Mouse (Mus musculus): ENCODE data around the gene Grap2. TPM values are rescaled to one million over a fixed set of nuclear protein-coding genes. Genes with fewer than 3 reads are reported as not detected.

Grap2 gene
- total and polyA plus RNA-seq, 2 experiments: 0.46 to 0.66 TPM

DNA sequence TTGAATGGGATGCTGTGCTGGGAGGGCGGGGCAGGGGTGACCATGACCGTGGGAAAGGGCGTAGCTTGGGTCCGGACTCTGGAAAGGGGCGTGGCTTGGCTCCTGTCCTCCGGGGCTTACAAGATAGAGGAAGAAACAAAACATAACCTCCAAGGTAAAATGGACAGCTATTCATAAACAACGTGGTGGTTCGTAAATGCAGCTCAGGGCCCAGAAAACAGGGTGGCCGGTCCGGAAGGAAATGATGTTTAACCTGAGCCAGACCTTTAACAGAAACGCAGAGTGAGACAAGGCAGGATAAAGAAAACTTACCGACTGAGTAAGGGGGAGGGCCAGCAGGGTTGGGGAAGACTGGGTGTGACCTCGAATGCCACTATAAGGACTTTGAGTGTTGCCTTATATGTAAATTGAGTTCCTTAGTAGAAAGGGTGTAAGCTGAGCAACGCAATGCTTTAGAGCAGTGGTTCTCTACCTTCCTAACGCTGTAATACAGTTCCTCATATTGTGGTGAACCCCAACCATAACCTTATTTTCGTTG, 26.9 kb downstream of the Grap2 start:
- H3K27ac ChIP-seq (replicated peaks; ENCODE audit: insufficient read depth, low read depth, low read length): no peak overlapping the region
- no peak overlapping the region for H3K9ac ChIP-seq (ENCODE audit: low read depth, low read length)
- no peaks in the 10 kb centered on the region for H3K36me3 ChIP-seq (ENCODE audit: control insufficient read depth, insufficient read depth, low read length)
- H3K27me3 ChIP-seq (ENCODE audit: control insufficient read depth, insufficient read depth, low read length): no peaks in the 10 kb centered on the region
- H3K4me3 ChIP-seq (ENCODE audit: insufficient read depth, low read depth, low read length): no peak overlapping the region
- TF ChIP-seq CTCF (IDR thresholded peaks at IDR 0.05; ENCODE audit: low read depth, low read length) (no peak), POLR2A (IDR thresholded peaks at IDR 0.05; ENCODE audit: extremely low read depth, insufficient read depth, low read length) (no peak)
- no peaks in the 10 kb centered on the region for H3K79me2 ChIP-seq (ENCODE audit: control insufficient read depth, insufficient read depth, low read length)
- peak; percentile 15 for DNase-seq (ENCODE audit: extremely low read depth, low read depth, low spot score)
- H3K4me1 ChIP-seq (ENCODE audit: control insufficient read depth, insufficient read depth, low read length): no peaks in the 10 kb centered on the region
- 36% methylated on average over 16 of the region's 16 CpGs for WGBS

DNA sequence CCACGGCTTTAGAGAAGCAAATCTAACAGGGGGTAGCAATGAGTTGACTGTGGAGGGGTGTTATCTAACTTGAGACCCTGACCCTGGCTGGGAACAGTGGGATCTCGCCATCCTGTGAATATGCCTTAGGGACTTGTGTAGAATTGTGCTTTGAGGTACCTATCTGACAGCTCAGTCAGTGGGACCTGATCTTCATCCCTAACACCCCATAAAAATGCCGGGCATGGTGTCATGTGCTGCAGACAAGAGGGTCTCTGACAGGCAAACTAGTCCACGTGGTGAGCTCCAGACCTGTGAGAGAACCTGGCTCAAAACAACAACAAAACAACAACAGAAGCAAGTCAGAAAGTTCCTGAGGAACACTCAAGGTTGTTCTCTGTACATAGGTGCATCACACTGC, 27.4 kb downstream of the Grap2 start:
- no peaks in the 10 kb centered on the region for H3K27me3 ChIP-seq (ENCODE audit: control insufficient read depth, insufficient read depth, low read length)
- no peak overlapping the region for H3K27ac ChIP-seq (replicated peaks; ENCODE audit: insufficient read depth, low read depth, low read length)
- TF ChIP-seq CTCF (IDR thresholded peaks at IDR 0.05; ENCODE audit: low read depth, low read length) (no peak), POLR2A (IDR thresholded peaks at IDR 0.05; ENCODE audit: extremely low read depth, insufficient read depth, low read length) (no peak)
- H3K79me2 ChIP-seq (ENCODE audit: control insufficient read depth, insufficient read depth, low read length): no peaks in the 10 kb centered on the region
- 83% methylated on average over 4 of the region's 4 CpGs for WGBS
- DNase-seq (ENCODE audit: extremely low read depth, low read depth, low spot score): no peak
- no peaks in the 10 kb centered on the region for H3K36me3 ChIP-seq (ENCODE audit: control insufficient read depth, insufficient read depth, low read length)
- H3K4me1 ChIP-seq (ENCODE audit: control insufficient read depth, insufficient read depth, low read length): no peaks in the 10 kb centered on the region
- no peak overlapping the region for H3K4me3 ChIP-seq (ENCODE audit: insufficient read depth, low read depth, low read length)
- no peak overlapping the region for H3K9ac ChIP-seq (ENCODE audit: low read depth, low read length)

DNA sequence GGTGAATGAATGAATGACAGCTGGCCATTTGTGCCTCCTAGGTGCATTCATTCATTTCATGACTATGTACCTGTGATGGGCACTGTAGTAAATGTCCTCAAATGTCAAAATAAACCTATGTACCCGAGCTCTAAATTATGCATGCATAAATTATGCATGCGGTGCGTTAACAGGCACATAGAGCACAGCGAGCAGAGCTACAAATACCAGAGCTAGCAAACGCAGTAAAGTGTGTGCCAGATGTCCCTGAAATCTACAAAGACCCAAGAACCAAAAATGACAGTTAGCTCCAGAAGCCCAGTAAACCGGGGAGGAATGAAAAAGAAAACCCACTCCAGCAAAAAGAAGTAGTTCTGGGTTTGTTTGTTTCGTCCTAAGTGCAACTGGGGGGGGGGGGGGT, 29.1 kb downstream of the Grap2 start:
- Histone ChIP-seq H3K79me2 (ENCODE audit: control insufficient read depth, insufficient read depth, low read length) (no peaks in the 10 kb centered on the region), H3K36me3 (ENCODE audit: control insufficient read depth, insufficient read depth, low read length) (no peaks in the 10 kb centered on the region), H3K27ac (replicated peaks; ENCODE audit: insufficient read depth, low read depth, low read length) (no peak overlapping the region), H3K9ac (ENCODE audit: low read depth, low read length) (no peak overlapping the region), H3K4me1 (ENCODE audit: control insufficient read depth, insufficient read depth, low read length) (no peaks in the 10 kb centered on the region), H3K4me3 (ENCODE audit: insufficient read depth, low read depth, low read length) (no peak overlapping the region), H3K27me3 (ENCODE audit: control insufficient read depth, insufficient read depth, low read length) (no peaks in the 10 kb centered on the region)
- TF ChIP-seq POLR2A (IDR thresholded peaks at IDR 0.05; ENCODE audit: extremely low read depth, insufficient read depth, low read length) (no peak), CTCF (IDR thresholded peaks at IDR 0.05; ENCODE audit: low read depth, low read length) (no peak)
- 73% methylated on average over 7 of the region's 7 CpGs for WGBS
- no peak for DNase-seq (ENCODE audit: extremely low read depth, low read depth, low spot score)

DNA sequence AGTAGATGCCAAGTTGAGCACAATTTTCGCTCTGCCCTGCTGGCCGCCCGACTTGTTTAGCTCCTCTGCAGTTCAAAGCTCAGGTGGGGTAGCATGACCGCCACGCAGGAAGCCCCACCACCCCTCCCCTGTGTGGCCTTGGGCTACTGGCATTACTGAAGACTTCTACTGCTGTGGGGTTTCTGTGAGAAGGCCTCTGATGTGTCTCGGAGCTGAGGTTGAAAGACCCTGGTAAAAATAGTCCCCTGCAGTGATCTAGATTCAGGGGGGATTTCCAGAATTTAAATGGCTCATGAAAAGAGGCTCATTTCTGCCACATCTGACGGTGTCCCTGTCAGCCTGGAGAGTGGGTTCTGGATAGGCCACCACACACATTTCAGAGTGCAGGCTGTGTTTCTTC, 30.1 kb downstream of the Grap2 start:
- no peak for DNase-seq (ENCODE audit: extremely low read depth, low read depth, low spot score)
- 87% methylated on average over 7 of the region's 7 CpGs for WGBS

DNA sequence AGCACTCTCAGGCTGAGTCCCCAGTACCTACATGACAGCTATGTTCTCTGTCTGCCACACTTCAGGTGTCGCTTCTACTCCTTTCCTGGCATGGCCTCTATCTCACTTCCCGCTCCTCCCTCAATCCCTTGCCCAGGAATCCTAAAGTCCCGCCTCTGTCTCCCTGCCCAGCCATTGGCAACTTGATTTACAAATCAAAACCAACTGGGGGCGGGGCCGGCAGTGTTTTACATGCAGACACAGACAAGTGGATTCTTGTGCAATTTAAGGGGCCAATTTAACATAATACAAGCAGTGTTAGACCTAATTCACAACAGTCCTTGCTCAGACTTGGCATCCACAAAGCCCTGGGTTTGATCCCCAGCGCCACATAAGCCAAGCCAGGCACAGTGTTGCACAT, 31.6 kb downstream of the Grap2 start:
- Histone ChIP-seq H3K4me1 (ENCODE audit: control insufficient read depth, insufficient read depth, low read length) (no peaks in the 10 kb centered on the region), H3K4me3 (ENCODE audit: insufficient read depth, low read depth, low read length) (no peak overlapping the region), H3K27me3 (ENCODE audit: control insufficient read depth, insufficient read depth, low read length) (no peaks in the 10 kb centered on the region), H3K36me3 (ENCODE audit: control insufficient read depth, insufficient read depth, low read length) (no peaks in the 10 kb centered on the region), H3K27ac (replicated peaks; ENCODE audit: insufficient read depth, low read depth, low read length) (no peak overlapping the region), H3K79me2 (ENCODE audit: control insufficient read depth, insufficient read depth, low read length) (no peaks in the 10 kb centered on the region), H3K9ac (ENCODE audit: low read depth, low read length) (no peak overlapping the region)
- WGBS: 80% methylated on average over 6 of the region's 6 CpGs
- TF ChIP-seq CTCF (IDR thresholded peaks at IDR 0.05; ENCODE audit: low read depth, low read length): no peak
- no peak for TF ChIP-seq POLR2A (IDR thresholded peaks at IDR 0.05; ENCODE audit: extremely low read depth, insufficient read depth, low read length)
- DNase-seq (ENCODE audit: extremely low read depth, low read depth, low spot score): no peak

More for the DNA sequence above, 30.1 kb downstream of the Grap2 start:
- Histone ChIP-seq H3K27me3 (ENCODE audit: control insufficient read depth, insufficient read depth, low read length) (no peaks in the 10 kb centered on the region), H3K79me2 (ENCODE audit: control insufficient read depth, insufficient read depth, low read length) (no peaks in the 10 kb centered on the region), H3K36me3 (ENCODE audit: control insufficient read depth, insufficient read depth, low read length) (no peaks in the 10 kb centered on the region), H3K9ac (ENCODE audit: low read depth, low read length) (no peak overlapping the region), H3K27ac (replicated peaks; ENCODE audit: insufficient read depth, low read depth, low read length) (no peak overlapping the region), H3K4me1 (ENCODE audit: control insufficient read depth, insufficient read depth, low read length) (no peaks in the 10 kb centered on the region), H3K4me3 (ENCODE audit: insufficient read depth, low read depth, low read length) (no peak overlapping the region)
- TF ChIP-seq POLR2A (IDR thresholded peaks at IDR 0.05; ENCODE audit: extremely low read depth, insufficient read depth, low read length) (no peak), CTCF (IDR thresholded peaks at IDR 0.05; ENCODE audit: low read depth, low read length) (no peak)

DNA sequence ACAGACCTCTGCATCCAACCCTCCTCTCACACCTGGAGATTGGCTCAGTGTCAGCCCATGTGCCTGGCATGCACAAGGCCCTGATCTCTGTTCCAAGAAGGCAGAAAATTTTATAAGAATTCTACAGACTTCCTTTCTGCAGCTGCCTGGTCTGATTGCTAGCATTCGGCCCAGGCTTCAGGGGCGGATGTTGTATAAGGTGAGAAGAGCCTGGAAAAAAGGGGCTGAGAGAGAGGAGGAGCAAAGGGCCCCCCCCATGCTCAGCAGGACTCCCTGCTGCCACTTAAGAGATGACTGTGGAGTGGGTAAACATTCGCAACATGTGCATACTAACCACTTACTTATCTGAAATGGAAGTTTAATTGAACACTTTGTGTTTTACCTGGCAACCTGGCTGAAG, 35.6 kb downstream of the Grap2 start:
- TF ChIP-seq CTCF (IDR thresholded peaks at IDR 0.05; ENCODE audit: low read depth, low read length): no peak
- TF ChIP-seq POLR2A (IDR thresholded peaks at IDR 0.05; ENCODE audit: extremely low read depth, insufficient read depth, low read length): no peak
- WGBS: 69% methylated on average over 3 of the region's 3 CpGs
- no peaks in the 10 kb centered on the region for H3K36me3 ChIP-seq (ENCODE audit: control insufficient read depth, insufficient read depth, low read length)
- no peak overlapping the region for H3K9ac ChIP-seq (ENCODE audit: low read depth, low read length)
- H3K4me3 ChIP-seq (ENCODE audit: insufficient read depth, low read depth, low read length): no peak overlapping the region
- no peaks in the 10 kb centered on the region for H3K27me3 ChIP-seq (ENCODE audit: control insufficient read depth, insufficient read depth, low read length)
- no peak overlapping the region for H3K27ac ChIP-seq (replicated peaks; ENCODE audit: insufficient read depth, low read depth, low read length)
- no peaks in the 10 kb centered on the region for H3K4me1 ChIP-seq (ENCODE audit: control insufficient read depth, insufficient read depth, low read length)
- DNase-seq (ENCODE audit: extremely low read depth, low read depth, low spot score): no peak
- no peaks in the 10 kb centered on the region for H3K79me2 ChIP-seq (ENCODE audit: control insufficient read depth, insufficient read depth, low read length)

Measured in liver, adult 2 months (tissue).